Mouse (Mus musculus) cerebellum, adult (tissue): ENCODE results near the gene C130032M10Rik.

Source experiments
- ATAC-seq: cut with Nextera tagmentation; 2 replicates; pipeline ENCODE4 v1.9.2; 2017; ENCODE audit warnings: mild to moderate bottlenecking, moderate library complexity, mixed read lengths; ENCODE audit not compliant: insufficient number of reproducible peaks, low FRiP score, low TSS enrichment

C130032M10Rik gene

DNA sequence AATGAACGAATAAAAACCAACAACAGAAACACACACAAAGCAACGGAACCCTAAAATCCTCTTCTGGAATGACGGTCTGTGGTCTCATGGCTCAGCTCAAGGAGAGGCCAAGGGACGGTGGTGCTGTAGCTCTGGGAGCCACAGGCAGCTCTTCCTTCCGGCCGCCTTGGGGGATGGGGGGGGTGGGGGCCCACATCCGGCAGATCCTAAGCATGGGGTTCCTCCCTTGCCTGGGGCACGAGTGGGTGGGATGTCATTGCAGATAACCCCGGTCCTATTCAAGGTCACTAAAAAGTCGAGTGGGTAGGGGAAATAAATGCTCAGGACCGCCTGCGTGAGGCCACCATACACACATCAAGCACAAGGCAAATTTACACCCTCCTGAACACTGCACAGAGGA is 31.3 kb downstream of the C130032M10Rik start:
- ATAC-seq: no peak

DNA sequence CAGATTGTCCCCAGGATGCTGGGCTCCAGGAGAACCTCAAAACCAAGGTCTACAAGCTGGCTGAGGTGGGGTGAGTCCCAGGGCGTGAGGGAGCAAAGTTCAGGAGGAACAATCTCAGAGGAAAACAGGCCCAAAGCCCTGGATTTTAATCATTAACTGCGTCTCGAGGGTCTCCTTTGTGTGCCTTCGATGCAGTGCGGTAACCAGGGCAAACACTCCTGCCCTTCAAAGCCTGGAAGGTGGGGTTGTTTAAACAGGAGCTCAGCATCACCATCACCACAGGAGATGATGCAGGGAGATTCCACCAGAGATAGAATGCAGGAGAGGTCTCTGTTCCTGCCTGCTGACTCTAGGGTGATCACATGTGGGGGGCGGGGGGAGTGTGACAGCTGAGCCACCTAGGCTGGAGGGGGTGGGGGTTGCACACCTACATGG is 32.2 kb downstream of the C130032M10Rik start:
- ATAC-seq: no peak

DNA sequence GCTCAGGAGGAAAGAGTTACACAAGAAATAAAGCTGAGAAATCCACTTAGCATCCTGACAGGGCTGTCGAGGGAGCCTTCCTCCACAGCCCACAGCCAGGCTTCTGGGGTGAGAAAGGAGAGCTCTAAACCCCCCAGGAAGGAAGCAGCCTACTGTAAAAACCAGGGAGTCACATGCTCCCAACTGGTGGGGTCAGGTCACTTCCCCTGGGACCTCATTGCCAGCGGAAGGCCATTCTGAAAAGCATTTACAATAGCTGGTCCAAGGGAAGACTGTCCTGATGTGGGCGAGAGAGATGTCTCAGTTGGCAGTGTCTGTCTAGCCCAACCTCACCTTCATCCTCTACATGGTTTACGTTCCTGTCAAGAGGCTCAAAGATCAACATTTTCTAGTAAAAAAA is 33.0 kb downstream of the C130032M10Rik start:
- ATAC-seq: no peak

DNA sequence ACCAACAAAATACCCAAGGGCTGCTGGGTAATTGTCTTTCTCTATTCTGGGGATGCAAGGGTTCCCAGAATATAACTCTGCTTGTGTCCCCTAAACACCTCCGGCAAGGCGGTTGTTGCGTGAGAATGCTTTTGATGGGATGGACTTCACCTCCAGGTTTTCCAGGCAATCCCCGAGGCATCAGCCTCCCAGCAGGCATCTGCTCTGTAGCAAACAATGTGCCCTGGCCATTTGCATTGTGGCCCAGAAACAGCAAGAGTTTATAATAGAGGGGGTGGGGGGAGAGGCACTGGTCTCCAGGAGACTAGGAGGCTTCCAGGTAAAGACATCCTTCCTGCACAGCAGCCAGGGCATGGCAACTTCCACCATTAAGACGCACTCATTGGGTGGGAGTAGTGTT is 33.6 kb downstream of the C130032M10Rik start:
- ATAC-seq: no peak

DNA sequence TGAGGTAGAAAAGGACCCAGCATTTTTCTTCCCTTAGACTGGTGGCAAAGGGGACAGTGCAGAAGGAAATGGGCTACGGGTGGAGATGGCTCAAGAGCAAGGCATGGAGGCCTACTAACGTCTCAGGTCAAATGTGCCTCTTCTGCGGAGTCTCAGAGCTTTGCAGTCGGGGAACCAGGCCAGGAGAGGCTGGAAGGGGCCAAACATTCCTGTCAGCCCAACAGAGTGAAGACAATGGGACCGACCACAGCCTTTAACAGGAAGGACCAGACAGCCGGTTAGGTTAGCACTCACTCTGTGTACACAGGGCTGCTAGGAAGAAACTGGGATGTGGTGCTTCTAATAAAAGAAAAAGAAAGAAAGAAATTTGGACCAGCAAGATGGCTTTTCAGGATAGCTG is 34.5 kb downstream of the C130032M10Rik start:
- ATAC-seq: no peak

DNA sequence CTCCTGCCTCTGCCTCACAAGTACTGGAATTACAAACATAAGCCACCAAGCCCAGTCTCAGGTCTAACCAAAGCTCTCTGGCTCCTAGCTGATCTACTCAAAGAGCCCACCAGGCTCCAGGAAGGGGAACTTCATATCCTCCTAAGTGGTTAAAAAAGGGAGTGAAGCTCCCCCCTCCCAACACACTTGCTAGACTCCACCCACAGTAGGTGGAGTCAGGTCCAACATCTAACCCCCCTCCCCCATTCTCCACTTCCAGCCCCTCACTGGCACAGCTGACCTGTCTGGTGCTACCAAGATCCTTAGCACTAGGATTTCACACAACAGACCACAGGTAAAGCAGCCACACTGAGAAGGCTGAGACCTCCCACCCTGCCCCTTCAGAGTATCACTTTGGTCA is 38.3 kb downstream of the C130032M10Rik start:
- no peak for ATAC-seq

- no peak for ATAC-seq
These were observed 39.0 kb downstream of the C130032M10Rik start for GRCm38 (mm10) chr9:114554355-114554979.

DNA sequence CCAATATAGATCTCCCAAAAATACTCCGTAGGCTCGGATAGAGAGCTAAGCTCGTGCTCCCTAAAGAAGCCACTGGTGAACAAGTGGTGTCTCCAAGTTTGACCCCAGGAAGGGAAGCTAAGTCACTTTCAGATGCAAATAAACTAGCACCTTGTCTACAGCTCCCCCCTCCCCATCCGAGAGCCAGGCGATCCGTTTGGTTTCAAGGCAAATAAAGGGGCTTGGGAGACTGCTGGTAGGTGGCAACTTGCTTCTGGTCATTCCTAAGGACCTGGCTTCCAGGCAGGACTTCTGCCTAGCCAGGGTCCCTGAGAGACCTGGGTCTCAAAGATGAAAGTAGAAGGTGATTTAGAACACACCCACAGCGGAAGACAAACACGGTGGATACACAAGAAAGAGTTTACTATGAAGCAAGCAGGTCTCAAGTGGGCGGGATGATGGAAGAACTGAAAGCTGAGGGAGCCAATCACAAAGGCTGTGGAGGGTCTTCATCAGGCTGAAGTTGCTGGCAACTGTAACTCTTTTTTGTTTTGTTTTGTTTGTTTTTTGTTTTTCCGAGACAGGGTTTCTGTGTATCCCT is 40.9 kb downstream of the C130032M10Rik start:
- no peak for ATAC-seq

DNA sequence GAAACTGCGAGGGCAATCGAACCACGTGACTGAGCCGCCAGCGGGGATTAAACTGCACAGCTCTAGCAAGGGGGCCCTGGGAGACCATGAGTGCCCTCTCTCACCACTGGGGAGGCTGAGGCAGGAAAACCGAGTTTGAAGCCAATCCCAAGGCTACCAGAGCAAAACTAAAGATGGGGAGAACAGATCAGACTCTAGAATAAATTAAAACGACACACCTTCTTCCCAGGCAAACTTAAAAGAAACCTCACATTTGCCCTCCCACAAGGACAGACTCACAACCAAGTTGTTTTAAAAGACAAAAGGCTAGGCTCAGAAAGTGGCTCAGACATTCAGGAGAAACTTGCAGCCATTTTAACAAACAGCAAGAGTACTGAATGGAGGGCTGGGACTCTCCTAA is 41.6 kb downstream of the C130032M10Rik start:
- ATAC-seq: no peak

GRCm38 (mm10) chr9:114560141-114560540 is 44.6 kb downstream of the C130032M10Rik start:
- no peak for ATAC-seq

GRCm38 (mm10) chr9:114560771-114561670 is 45.5 kb downstream of the C130032M10Rik start:
- ATAC-seq: no peak

GRCm38 (mm10) chr9:114561671-114561971 is 46.1 kb downstream of the C130032M10Rik start:
- no peak for ATAC-seq

DNA sequence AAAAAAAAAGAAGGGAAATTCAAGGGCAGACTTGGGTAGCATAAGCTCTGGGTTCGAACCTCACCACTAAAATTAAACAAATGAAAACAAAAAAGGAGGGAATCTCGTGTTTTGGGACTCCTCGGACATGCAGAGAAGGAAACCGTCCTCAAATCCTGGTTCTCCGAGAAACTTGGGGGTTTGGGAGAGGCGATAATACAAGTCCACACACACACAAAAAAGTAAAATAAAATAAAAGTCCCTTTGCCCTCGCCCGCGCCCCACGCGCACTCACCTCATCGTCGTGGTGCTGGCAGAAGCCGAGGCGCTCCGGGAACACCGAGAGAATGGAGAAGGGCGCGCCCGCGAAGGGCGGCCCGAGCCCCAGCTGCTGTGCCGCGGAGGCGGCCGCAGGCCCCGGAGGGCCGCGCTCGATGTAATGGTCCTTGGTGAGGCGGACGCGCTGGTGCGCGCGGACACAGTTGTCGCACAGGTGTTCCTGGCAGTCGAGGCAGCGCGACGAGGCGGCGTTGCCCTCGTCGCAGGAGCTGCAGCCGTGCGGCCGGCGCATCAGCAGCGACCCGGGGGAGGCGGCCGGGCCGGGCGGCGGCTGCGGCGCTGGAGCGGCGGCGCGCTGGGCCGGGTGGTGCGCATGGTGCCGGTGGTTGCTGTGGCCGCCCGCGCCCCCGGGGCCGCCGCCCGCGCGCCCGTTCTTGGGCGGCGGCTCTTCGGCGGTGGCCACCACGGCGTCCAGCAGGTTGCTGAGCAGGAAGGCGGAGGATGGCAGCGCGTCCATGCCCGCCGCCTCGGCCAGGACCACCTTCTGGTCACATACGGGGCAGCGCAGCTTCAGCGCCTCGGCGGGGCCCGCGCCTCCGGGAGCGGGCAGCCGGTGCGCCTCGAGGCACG is 46.8 kb downstream of the C130032M10Rik start:
- ATAC-seq: no peak

- ATAC-seq: no peak
These were observed 47.6 kb downstream of the C130032M10Rik start for GRCm38 (mm10) chr9:114562919-114563751.

DNA sequence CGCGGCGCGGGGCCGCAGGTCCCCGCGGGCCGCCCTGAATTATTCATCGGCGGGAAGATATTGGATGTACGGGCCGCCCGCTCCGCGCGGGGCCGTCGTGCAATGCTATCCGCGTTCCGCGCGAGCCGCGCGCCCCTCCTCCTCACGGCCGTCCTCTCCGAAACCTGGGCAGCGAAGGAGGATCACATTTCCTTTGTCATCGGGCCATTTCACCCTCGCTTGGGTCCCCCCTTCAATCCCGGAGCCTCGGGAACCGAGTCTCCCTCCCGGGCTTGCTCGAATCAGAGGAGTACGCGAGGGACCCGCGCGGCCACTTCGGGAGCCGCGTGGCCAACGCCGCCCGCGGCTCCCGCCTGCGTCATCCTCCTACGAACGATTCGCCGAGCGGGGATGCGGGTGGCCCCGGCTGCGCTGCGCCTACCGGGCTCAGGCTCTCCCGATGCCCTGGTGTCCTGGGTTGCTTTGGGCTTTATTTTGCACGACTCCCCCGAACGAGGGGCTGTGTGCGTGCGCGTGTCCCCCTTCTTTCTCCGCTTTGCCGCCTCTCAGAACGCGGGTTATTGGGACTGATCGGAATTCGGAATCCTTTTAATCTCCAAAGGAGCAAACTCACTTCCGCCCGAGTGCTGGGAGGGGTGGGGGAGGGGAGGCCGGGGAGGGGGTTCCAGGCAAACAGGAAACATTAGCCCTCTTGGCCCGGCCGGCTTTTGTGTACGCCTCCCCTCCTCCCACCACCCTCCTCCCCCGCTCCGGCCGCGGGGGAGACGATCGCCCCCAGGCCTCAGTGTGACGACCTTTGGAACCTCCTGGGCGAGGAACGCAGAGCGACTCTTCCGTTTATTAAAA is 48.5 kb downstream of the C130032M10Rik start, which contains the start of gene Trim71:
Gene Trim71, minus strand, starts transcription at position 609 of the 846 bp plus-strand sequence.
- ATAC-seq: no peak

DNA sequence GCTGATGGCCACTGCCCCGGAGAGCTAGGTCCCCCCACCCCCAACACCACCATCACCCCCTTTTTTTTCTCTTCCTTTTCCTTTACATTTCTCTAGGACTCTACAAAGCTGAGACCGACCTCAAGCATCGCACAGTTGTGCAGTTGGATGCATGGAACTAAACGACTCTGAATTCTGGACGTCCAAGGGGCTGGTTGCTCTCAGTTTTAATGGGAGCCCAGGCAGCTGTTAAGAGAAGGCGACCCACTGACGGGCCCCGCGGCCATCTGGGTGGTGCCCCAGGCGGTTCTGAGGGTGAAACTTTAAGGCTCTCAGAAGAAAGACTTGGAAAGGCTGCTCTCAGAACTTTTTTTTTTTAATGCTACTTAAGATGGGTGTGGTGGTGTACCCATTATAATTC is 49.2 kb downstream of the C130032M10Rik start:
- no peak for ATAC-seq
